Mouse (Mus musculus) kidney, adult 2 months (tissue): Measurements from ENCODE around the gene Hkdc1. TPM values are rescaled to one million over a fixed set of nuclear protein-coding genes. Genes with fewer than 3 reads are reported as not detected.
"Not testable (repeated sequence)": the region's sequence is repeated elsewhere in the genome, so short reads cannot be mapped to it uniquely, and the experiment has no call there.

Experiments
- DNase-seq: peaks from one replicate; pipeline ENCODE4 v3.0.0; 2021
- H3K27ac ChIP-seq: fragments of 200-500 bp; 2 replicates; pipeline ENCODE4 v1.5.1; 2012; ENCODE audit warnings: low read depth, low read length, control low read depth, inconsistent platforms; ENCODE audit not compliant: insufficient read depth
- H3K27me3 ChIP-seq: fragments of 200-500 bp; replicated peaks from 2 replicates; pipeline ENCODE4 v1.6.1; 2012; ENCODE audit warnings: mild to moderate bottlenecking, moderate library complexity, low read length, inconsistent platforms; ENCODE audit not compliant: control insufficient read depth, insufficient read depth
- H3K36me3 ChIP-seq: fragments of 200-500 bp; 2 replicates; pipeline ENCODE4 v1.6.1; 2012; ENCODE audit warnings: mild to moderate bottlenecking, moderate library complexity, low read length, inconsistent platforms; ENCODE audit not compliant: control insufficient read depth, insufficient read depth
- H3K4me1 ChIP-seq: fragments of 200-500 bp; 2 replicates; pipeline ENCODE4 v1.6.1; 2011; ENCODE audit warnings: low read length; ENCODE audit not compliant: control insufficient read depth, insufficient read depth
- H3K4me3 ChIP-seq: fragments of 200-500 bp; 2 replicates; pipeline ENCODE4 v1.5.1; 2011; ENCODE audit warnings: mild to moderate bottlenecking, low read depth, low read length, control low read depth; ENCODE audit not compliant: insufficient read depth
- CTCF ChIP-seq: fragments of 200-500 bp; conservative IDR thresholded peaks from 2 replicates; pipeline ENCODE4 v1.5.1; 2011; ENCODE audit warnings: low read depth, mild to moderate bottlenecking, control low read depth, low read length, moderate library complexity, mixed read lengths; ENCODE audit not compliant: insufficient read depth, insufficient read length
- POLR2A ChIP-seq: fragments of 200-500 bp; IDR thresholded peaks from one replicate; pipeline ENCODE4 v1.6.1; 2011; ENCODE audit warnings: low read depth, low read length, control low read depth
- WGBS: fragments of 180-500 bp; shearing (Covaris S2); methylation state at CpG from one replicate; pipeline ENCODE4 v1.1.7; 2018; 5-methylcytosine and 5-hydroxymethylcytosine counted together
- polyA plus RNA-seq: library from polyadenylated mRNA; depleted of rRNA; stranded (reverse); fragments of >200 nt; gene quantifications from 2 replicates; pipeline ENCODE4 v1.2.3, GENCODE M21; 2012; rRNA removed

The Hkdc1 gene
- 1.1 TPM in 2 replicates for polyA plus RNA-seq

DNA sequence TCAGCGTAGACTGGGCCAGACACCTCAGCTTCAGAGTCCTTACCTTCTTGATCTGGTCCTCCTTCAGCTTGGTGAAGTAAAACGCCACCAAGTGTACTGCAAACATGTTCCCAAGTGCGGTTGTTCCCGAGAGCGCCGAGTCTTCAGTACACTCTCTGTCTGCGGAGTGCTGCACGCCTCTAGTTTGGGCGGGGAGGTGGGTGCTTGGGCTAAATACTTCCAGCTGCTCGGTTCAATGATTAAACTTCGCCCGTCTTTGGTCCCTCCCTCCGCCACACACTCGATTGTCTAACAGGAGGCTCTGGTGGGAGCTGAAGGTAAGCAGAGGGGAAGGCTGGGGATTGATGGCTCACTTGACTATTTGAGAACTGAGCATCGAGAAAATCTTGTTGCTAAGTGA, at the start of gene Hkdc1:
TSS of gene Hkdc1 (minus strand) at position 237 of the 400 bp plus-strand sequence.
- H3K4me3 ChIP-seq: no peak within 1 kb of the TSS
- TF ChIP-seq POLR2A (no peak), CTCF (no peak)
- no peaks in the 10 kb centered on the region for H3K27me3 ChIP-seq
- H3K4me1 ChIP-seq: no peaks in the 10 kb centered on the region
- DNase-seq: peak; percentile 25
- H3K36me3 ChIP-seq: no peaks in the 10 kb centered on the region
- H3K27ac ChIP-seq: no peak within 1 kb of the TSS
- 33% methylated on average over 15 of the region's 15 CpGs for WGBS

DNA sequence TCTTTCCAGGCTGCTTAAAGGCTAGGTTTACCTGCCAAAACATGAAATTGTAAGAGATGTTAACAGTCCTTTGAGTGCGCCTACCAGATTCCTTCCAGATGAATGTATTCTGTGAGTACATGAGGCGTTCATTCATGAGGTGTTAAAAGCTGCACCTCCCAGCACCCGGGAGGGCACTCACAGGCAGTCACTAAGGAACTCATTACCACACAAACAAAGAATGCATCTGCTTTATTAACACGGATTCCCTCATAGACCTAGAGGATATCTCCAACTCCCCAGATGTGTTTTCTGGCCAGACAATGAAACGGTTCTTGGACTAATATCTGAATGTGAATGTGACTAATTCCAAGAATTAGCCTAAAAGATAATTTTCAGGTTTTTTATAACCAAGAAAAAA, 48.8 kb upstream of the Hkdc1 start:
- Histone ChIP-seq H3K36me3 (no peaks in the 10 kb centered on the region; the same call in 1 of the 2 replicates), H3K4me1 (no peaks in the 10 kb centered on the region), H3K27me3 (no peaks in the 10 kb centered on the region), H3K27ac (no peak overlapping the region), H3K4me3 (no peak overlapping the region)
- TF ChIP-seq POLR2A (no peak), CTCF (no peak)
- WGBS: 62% methylated on average over 5 of the region's 5 CpGs
- no peak for DNase-seq

DNA sequence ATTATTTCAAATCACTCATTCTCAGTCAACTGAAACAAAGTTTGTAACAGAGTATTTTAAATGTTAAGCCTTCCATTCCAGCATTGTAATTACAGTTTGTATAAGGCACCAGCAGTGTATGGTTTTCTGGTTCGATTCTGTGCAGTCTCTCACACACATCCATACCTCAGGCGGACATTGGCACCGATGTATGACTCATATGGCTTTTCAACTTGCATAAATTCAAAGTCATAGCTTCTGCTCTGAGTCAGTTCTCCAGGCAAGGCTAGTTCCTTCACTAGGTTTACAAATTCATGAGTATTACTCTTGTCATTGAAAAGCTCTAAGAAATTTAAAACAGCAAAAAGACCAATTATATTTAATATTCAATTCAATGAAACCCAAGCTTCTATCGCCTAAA, 47.4 kb upstream of the Hkdc1 start:
- Histone ChIP-seq H3K4me3 (no peak overlapping the region), H3K4me1 (no peaks in the 10 kb centered on the region), H3K27me3 (no peaks in the 10 kb centered on the region), H3K36me3 (peaks cover 3% of the 10 kb centered on the region), H3K27ac (no peak overlapping the region)
- 92% methylated on average over 4 of the region's 4 CpGs for WGBS
- TF ChIP-seq POLR2A (no peak), CTCF (no peak)
- DNase-seq: no peak

DNA sequence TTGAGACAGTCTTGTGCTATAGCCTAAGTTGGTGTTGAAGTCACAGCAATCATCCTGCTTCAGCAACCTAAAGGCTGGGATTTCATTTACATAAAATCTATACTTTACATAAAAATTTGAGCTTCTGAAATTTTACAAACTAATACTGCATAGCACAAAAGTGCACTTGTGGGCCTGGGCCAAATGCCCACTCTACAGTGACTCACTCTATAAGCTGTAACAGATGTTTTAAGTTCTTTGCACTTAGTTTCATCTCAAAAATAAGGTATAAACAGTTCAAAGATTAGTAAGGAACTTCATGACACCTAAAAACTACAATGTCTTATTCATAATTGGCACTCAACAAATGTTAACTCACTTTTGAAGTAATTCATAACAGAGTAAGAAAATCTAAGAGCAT, 39.0 kb upstream of the Hkdc1 start:
- no peaks in the 10 kb centered on the region for H3K27me3 ChIP-seq
- no peaks in the 10 kb centered on the region for H3K4me1 ChIP-seq
- no peak overlapping the region for H3K4me3 ChIP-seq
- peaks cover 5% of the 10 kb centered on the region for H3K36me3 ChIP-seq
- DNase-seq: no peak
- TF ChIP-seq POLR2A (no peak), CTCF (no peak)
- H3K27ac ChIP-seq: no peak overlapping the region

DNA sequence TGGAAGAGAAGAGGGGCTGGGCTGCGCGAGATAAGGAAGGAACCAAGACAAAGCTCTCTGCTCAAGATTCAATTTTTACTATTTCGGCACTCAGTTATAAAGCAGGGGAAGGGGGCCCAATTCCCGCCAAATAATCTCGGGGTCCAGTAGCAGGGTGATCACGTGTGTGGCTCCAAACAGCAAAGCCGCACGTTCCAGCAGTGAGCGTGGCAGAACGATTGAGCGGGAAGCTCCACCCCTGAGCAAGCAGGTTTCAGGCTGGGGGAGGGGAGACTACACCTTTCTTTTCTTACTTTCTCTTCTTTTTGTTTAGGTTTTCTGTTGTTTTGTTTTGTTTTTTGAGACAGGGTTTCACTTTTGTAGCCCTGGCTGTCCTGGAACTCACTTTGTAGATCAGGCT, 29.7 kb upstream of the Hkdc1 start:
- H3K4me1 ChIP-seq, H3K4me3 ChIP-seq, H3K36me3 ChIP-seq, DNase-seq, H3K27me3 ChIP-seq, H3K27ac ChIP-seq: not testable (repeated sequence)
- WGBS: 70% methylated on average over 11 of the region's 11 CpGs

DNA sequence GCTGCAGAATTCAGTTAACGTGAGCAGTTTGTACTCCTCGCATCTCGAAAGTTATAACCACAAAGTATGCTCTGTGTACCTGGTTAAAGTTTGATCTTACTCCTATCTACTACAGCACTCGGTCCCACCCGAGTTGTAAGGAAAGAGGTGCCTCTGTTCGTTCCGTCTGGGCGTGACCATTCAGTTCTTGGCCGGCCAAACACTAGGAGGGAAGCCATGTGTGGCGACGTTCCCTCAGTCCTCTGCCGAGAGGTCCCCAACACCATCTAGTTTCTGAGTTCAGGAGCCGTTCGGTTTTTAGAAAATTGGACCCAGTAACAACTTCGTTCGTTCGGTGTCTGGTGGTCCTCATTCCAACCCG, 28.0 kb upstream of the Hkdc1 start:
- Histone ChIP-seq H3K36me3 (peaks cover under 1% of the 10 kb centered on the region), H3K27me3 (no peaks in the 10 kb centered on the region), H3K27ac (peak overlapping the region; percentile 95; the same call in 1 of the 2 replicates), H3K4me1 (peaks cover 4% of the 10 kb centered on the region; the same call in 1 of the 2 replicates), H3K4me3 (peak overlapping the region; percentile 85)
- DNase-seq: no peak
- 33% methylated on average over 18 of the region's 18 CpGs for WGBS
- TF ChIP-seq POLR2A: no peak
- TF ChIP-seq CTCF: no peak

DNA sequence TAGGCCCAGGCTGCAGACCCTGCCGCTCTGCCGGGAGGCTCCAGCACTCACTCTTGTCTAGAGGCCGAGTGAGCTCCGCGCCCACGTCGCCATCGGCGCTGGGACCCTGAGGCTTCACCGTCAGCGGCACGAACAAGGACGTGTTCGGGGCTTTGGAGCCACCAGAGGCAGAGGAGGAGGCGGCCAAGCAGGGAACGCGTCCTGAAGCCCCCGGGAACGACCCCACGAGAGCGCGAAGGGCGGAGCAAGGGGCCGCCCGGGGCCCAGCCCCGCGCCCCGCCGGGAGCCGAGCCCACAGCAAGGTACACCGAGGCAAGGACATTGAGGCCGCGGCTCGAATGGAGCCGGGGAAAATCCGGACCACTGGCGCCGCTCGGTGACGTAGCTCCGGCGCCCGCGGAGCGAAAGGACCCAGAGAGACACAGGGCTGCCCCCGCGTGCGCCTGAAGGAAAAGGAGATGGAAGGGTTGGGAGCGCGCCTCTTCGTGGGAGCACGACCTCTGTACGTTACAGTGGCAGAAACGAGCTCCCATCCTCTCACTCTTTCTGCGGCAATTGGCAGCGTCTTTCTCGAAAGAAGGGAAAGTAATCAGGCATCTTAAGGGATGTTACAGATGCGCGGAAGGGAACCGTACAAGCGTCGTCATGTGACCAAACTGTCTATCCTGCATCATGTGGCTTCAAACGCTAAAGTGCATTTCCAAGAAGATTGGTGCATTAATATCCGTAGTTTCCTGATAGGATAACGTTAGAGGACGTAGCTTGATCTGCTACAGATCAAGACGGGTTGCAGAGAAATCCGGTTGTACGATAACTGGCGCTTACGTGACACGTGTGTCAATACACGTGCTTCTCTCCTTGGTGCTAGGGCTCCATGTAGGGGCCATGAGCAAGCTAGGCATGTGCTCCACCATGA, 27.3 kb upstream of the Hkdc1 start, which contains the start of the genes 4930507D05Rik and Supv3l1:
TSS of gene 4930507D05Rik (plus strand) at position 126 of the 916 bp plus-strand sequence.
TSS of gene Supv3l1 (minus strand) at position 375 of the 916 bp plus-strand sequence.
- Histone ChIP-seq H3K27ac (peak within 1 kb of the TSS; percentile 95), H3K27me3 (no peaks in the 10 kb centered on the region), H3K36me3 (no peaks in the 10 kb centered on the region; the same call in 1 of the 2 replicates), H3K4me1 (peaks cover 4% of the 10 kb centered on the region; the same call in 1 of the 2 replicates), H3K4me3 (peak within 1 kb of the TSS; percentile 85)
- peak; percentile 92 for DNase-seq
- under 1% methylated on average over 73 of the region's 73 CpGs for WGBS
- TF ChIP-seq POLR2A (no peak), CTCF (no peak)
